Mouse (Mus musculus): ENCODE measurements at regions not wholly inside any gene's neighbourhood (a gene's known extent, or its start where the extent isn't known, plus 50 kb on each side); places are given as distances from the start of the nearest gene placed in this dataset.

DNA sequence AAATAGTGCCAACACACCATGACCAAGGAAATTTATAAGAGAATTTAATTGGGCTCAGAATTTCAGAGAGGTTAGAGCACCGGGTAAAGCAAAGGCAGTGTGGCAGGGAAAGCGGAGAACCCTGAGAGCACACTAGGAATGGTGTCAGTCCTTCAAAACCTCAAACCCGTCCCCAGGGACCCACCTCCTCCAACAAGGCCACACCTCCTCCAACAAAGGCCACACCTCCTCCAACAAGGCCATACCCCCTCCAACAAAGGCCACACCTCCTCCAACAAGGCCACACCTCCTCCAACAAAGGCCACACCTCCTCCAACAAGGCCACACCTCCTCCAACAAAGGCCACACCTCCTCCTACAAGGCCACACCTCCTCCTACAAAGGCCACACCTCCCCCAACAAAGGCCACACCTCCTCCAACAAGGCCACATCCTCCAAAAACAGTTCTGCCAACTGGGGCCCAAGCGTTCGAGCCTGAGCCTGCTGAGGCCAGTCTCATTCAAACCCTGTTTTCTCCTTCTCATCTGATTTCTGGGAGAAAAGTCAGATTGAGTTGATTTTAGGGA, 109.8 kb upstream of the Zfp217 start:
- Histone ChIP-seq H3K4me3 (ENCODE audit: insufficient read depth, poor library complexity, severe bottlenecking) (no peak overlapping the region), H3K27me3 (ENCODE audit: control insufficient read depth, insufficient read depth, insufficient read length) (no peaks in the 10 kb centered on the region), H3K79me2 (ENCODE audit: control insufficient read depth, insufficient read depth) (no peaks in the 10 kb centered on the region), H3ac (ENCODE audit: control insufficient read depth, insufficient read length, low read depth) (no peak overlapping the region), H3K79me3 (ENCODE audit: low read depth) (no peaks in the 10 kb centered on the region), H3K36me3 (ENCODE audit: control insufficient read depth, insufficient read depth) (no peaks in the 10 kb centered on the region)
- no peak for TF ChIP-seq USF1 (IDR thresholded peaks at IDR 0.05; ENCODE audit: low read depth)
- TF ChIP-seq FOSL1 (IDR thresholded peaks at IDR 0.05; ENCODE audit: insufficient read depth, low read length, poor library complexity, severe bottlenecking) = no peak
- TF ChIP-seq MYOG (IDR thresholded peaks at IDR 0.05; ENCODE audit: control insufficient read depth, extremely low read depth, insufficient read length) = no peak
- TF ChIP-seq CEBPB (IDR thresholded peaks at IDR 0.05; ENCODE audit: low read depth) = no peak
- no peak for TF ChIP-seq CTCF (IDR thresholded peaks at IDR 0.05; ENCODE audit: control insufficient read depth, insufficient read depth, insufficient read length)
- no peak for TF ChIP-seq MAX (IDR thresholded peaks at IDR 0.05)
- no peak for TF ChIP-seq MYOD1 (IDR thresholded peaks at IDR 0.05; ENCODE audit: control insufficient read depth, insufficient read length, low read depth)

- TF ChIP-seq MAX (IDR thresholded peaks at IDR 0.05) = no peak
- TF ChIP-seq USF1 (IDR thresholded peaks at IDR 0.05; ENCODE audit: low read depth) = no peak
- TF ChIP-seq MYOD1 (IDR thresholded peaks at IDR 0.05; ENCODE audit: control insufficient read depth, insufficient read length, low read depth) = no peak
- TF ChIP-seq CEBPB (IDR thresholded peaks at IDR 0.05; ENCODE audit: low read depth) = no peak
- no peak for TF ChIP-seq CTCF (IDR thresholded peaks at IDR 0.05; ENCODE audit: control insufficient read depth, insufficient read depth, insufficient read length)
- no peak for TF ChIP-seq FOSL1 (IDR thresholded peaks at IDR 0.05; ENCODE audit: insufficient read depth, low read length, poor library complexity, severe bottlenecking)
- no peak for TF ChIP-seq MYOG (IDR thresholded peaks at IDR 0.05; ENCODE audit: control insufficient read depth, extremely low read depth, insufficient read length)
- H3K79me3 ChIP-seq (ENCODE audit: low read depth) = no peaks in the 10 kb centered on the region
- H3K4me3 ChIP-seq (ENCODE audit: insufficient read depth, poor library complexity, severe bottlenecking) = no peak overlapping the region
- no peaks in the 10 kb centered on the region for H3K79me2 ChIP-seq (ENCODE audit: control insufficient read depth, insufficient read depth)
- H3K27me3 ChIP-seq (ENCODE audit: control insufficient read depth, insufficient read depth, insufficient read length) = no peaks in the 10 kb centered on the region
- H3ac ChIP-seq (ENCODE audit: control insufficient read depth, insufficient read length, low read depth) = no peak overlapping the region
- no peaks in the 10 kb centered on the region for H3K36me3 ChIP-seq (ENCODE audit: control insufficient read depth, insufficient read depth)
Measured at GRCm38 (mm10) chr2:170255997-170256396, 108.1 kb upstream of the Zfp217 start.

DNA sequence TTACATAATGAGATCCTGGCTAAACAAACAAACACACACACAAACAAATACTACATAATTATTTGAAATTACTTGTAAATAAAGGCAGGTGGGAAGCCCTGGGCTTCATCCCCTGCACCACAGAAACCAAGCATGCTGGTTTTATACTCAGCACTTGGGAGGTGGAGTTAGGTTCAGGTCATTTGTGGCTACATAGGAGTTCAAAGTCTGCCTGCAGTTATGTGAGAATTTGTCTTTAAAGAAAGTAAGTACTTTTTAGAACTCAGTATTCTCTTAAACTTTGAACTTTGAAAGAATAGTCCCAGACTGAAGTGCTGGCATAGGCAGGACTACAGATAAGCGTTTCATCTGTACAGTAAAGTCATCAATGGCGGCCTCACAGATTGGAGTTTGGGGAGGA, 107.6 kb upstream of the Zfp217 start:
- no peaks in the 10 kb centered on the region for H3K27me3 ChIP-seq (ENCODE audit: control insufficient read depth, insufficient read depth, insufficient read length)
- H3K36me3 ChIP-seq (ENCODE audit: control insufficient read depth, insufficient read depth) = no peaks in the 10 kb centered on the region
- H3K79me3 ChIP-seq (ENCODE audit: low read depth) = no peaks in the 10 kb centered on the region
- H3K79me2 ChIP-seq (ENCODE audit: control insufficient read depth, insufficient read depth) = no peaks in the 10 kb centered on the region
- no peak overlapping the region for H3ac ChIP-seq (ENCODE audit: control insufficient read depth, insufficient read length, low read depth)
- H3K4me3 ChIP-seq (ENCODE audit: insufficient read depth, poor library complexity, severe bottlenecking) = no peak overlapping the region
- TF ChIP-seq MYOG (IDR thresholded peaks at IDR 0.05; ENCODE audit: control insufficient read depth, extremely low read depth, insufficient read length) (no peak), MYOD1 (IDR thresholded peaks at IDR 0.05; ENCODE audit: control insufficient read depth, insufficient read length, low read depth) (no peak), MAX (IDR thresholded peaks at IDR 0.05) (no peak), CTCF (IDR thresholded peaks at IDR 0.05; ENCODE audit: control insufficient read depth, insufficient read depth, insufficient read length) (no peak), CEBPB (IDR thresholded peaks at IDR 0.05; ENCODE audit: low read depth) (no peak), FOSL1 (IDR thresholded peaks at IDR 0.05; ENCODE audit: insufficient read depth, low read length, poor library complexity, severe bottlenecking) (no peak), USF1 (IDR thresholded peaks at IDR 0.05; ENCODE audit: low read depth) (no peak)

GRCm38 (mm10) chr2:170253681-170254440, 106.0 kb upstream of the Zfp217 start:
- Histone ChIP-seq H3ac (ENCODE audit: control insufficient read depth, insufficient read length, low read depth) (no peak overlapping the region), H3K27me3 (ENCODE audit: control insufficient read depth, insufficient read depth, insufficient read length) (no peaks in the 10 kb centered on the region), H3K4me3 (ENCODE audit: insufficient read depth, poor library complexity, severe bottlenecking) (no peak overlapping the region), H3K79me2 (ENCODE audit: control insufficient read depth, insufficient read depth) (no peaks in the 10 kb centered on the region), H3K36me3 (ENCODE audit: control insufficient read depth, insufficient read depth) (no peaks in the 10 kb centered on the region), H3K79me3 (ENCODE audit: low read depth) (no peaks in the 10 kb centered on the region)
- TF ChIP-seq FOSL1 (IDR thresholded peaks at IDR 0.05; ENCODE audit: insufficient read depth, low read length, poor library complexity, severe bottlenecking) (no peak), MYOD1 (IDR thresholded peaks at IDR 0.05; ENCODE audit: control insufficient read depth, insufficient read length, low read depth) (no peak), CEBPB (IDR thresholded peaks at IDR 0.05; ENCODE audit: low read depth) (no peak), CTCF (IDR thresholded peaks at IDR 0.05; ENCODE audit: control insufficient read depth, insufficient read depth, insufficient read length) (no peak), USF1 (IDR thresholded peaks at IDR 0.05; ENCODE audit: low read depth) (no peak), MYOG (IDR thresholded peaks at IDR 0.05; ENCODE audit: control insufficient read depth, extremely low read depth, insufficient read length) (no peak), MAX (IDR thresholded peaks at IDR 0.05) (no peak)

- no peaks in the 10 kb centered on the region for H3K79me3 ChIP-seq (ENCODE audit: low read depth)
- no peak overlapping the region for H3K4me3 ChIP-seq (ENCODE audit: insufficient read depth, poor library complexity, severe bottlenecking)
- TF ChIP-seq FOSL1 (IDR thresholded peaks at IDR 0.05; ENCODE audit: insufficient read depth, low read length, poor library complexity, severe bottlenecking) = no peak
Measured at GRCm38 (mm10) chr2:170252255-170253034, 104.5 kb upstream of the Zfp217 start.

More at GRCm38 (mm10) chr2:170252255-170253034, 104.5 kb upstream of the Zfp217 start:
- no peaks in the 10 kb centered on the region for H3K27me3 ChIP-seq (ENCODE audit: control insufficient read depth, insufficient read depth, insufficient read length)
- H3K79me2 ChIP-seq (ENCODE audit: control insufficient read depth, insufficient read depth) = no peaks in the 10 kb centered on the region
- H3K36me3 ChIP-seq (ENCODE audit: control insufficient read depth, insufficient read depth) = no peaks in the 10 kb centered on the region
- no peak overlapping the region for H3ac ChIP-seq (ENCODE audit: control insufficient read depth, insufficient read length, low read depth)
